Mouse (Mus musculus) heart, postnatal 0 days (tissue): ENCODE measurements around the gene Kdelc2. TPM values are rescaled to one million over a fixed set of nuclear protein-coding genes. Genes with fewer than 3 reads are reported as not detected.

ENCODE experiments used
- ATAC-seq: fragments of 200-750 bp; cut with Nextera tagmentation; 2 replicates; pipeline ENCODE4 v1.8.0; 2017; ENCODE audit warnings: low read depth, moderate number of reproducible peaks, moderate library complexity; ENCODE audit not compliant: insufficient read depth
- DNase-seq: peaks from one replicate; pipeline ENCODE4 v3.0.0-alpha.2; 2016; ENCODE audit warnings: low spot score
- H3K27ac ChIP-seq: fragments of 300-500 bp; sonication (generic); 2 replicates; pipeline ENCODE4 v1.5.1; 2014; ENCODE audit warnings: low read depth, mild to moderate bottlenecking
- H3K27me3 ChIP-seq: fragments of 300-500 bp; sonication (generic); 2 replicates; pipeline ENCODE4 v1.6.1; 2014; ENCODE audit warnings: low read length, mixed read lengths; ENCODE audit not compliant: control insufficient read depth, insufficient read depth
- H3K36me3 ChIP-seq: fragments of 300-500 bp; sonication (generic); replicated peaks from 2 replicates; pipeline ENCODE4 v1.6.1; 2014; ENCODE audit warnings: low read length, mixed read lengths; ENCODE audit not compliant: control insufficient read depth, insufficient read depth
- H3K4me1 ChIP-seq: fragments of 300-500 bp; sonication (generic); 2 replicates; pipeline ENCODE4 v1.6.1; 2014; ENCODE audit warnings: antibody characterized with exemption; ENCODE audit not compliant: control insufficient read depth, insufficient read depth
- H3K4me2 ChIP-seq: fragments of 300-500 bp; sonication (generic); 2 replicates; pipeline ENCODE4 v1.6.1; 2014; ENCODE audit warnings: low read depth, mild to moderate bottlenecking, low read length, moderate library complexity
- H3K4me3 ChIP-seq: fragments of 300-500 bp; sonication (generic); 2 replicates; pipeline ENCODE4 v1.5.1; 2014; ENCODE audit warnings: low read depth, low read length
- H3K9ac ChIP-seq: fragments of 300-500 bp; sonication (generic); replicated peaks from 2 replicates; pipeline ENCODE4 v1.6.1; 2014; ENCODE audit warnings: low read depth, low read length, mixed read lengths
- H3K9me3 ChIP-seq: fragments of 300-500 bp; sonication (generic); replicated peaks from 2 replicates; pipeline ENCODE4 v1.6.1; 2016; ENCODE audit warnings: low read length; ENCODE audit not compliant: control insufficient read depth
- CTCF ChIP-seq: IDR thresholded peaks from 2 replicates; pipeline ENCODE4 v1.5.1; 2016; ENCODE audit warnings: antibody characterized with exemption, control low read depth, low read depth
- EP300 ChIP-seq: IDR thresholded peaks from 2 replicates; pipeline ENCODE4 v1.6.1; 2016; ENCODE audit warnings: antibody characterized with exemption, low read depth
- WGBS: fragments of 180-500 bp; shearing (Covaris S2); extraction: QIAGEN DNeasy Blood & Tissue Kit; methylation state at CpG from one replicate; pipeline ENCODE4 v1.1.7; 2014; 5-methylcytosine and 5-hydroxymethylcytosine counted together
- polyA plus RNA-seq: library from polyadenylated mRNA; unstranded; fragments of >200 nt; fragmentation: Nextera tagmentation; extraction: Ambion mirVana; gene quantifications from 2 replicates; pipeline ENCODE4 v1.2.1, GENCODE M21; 2015
- total RNA-seq: library from RNA; depleted of rRNA; stranded (reverse); fragments of >200 nt; gene quantifications from 2 replicates; pipeline ENCODE4 v1.2.3, GENCODE M21; 2014; ENCODE audit warnings: low replicate concordance

Gene Kdelc2
- total and polyA plus RNA-seq, 2 experiments from 2014 or later: 12.3 to 14.8 TPM

DNA sequence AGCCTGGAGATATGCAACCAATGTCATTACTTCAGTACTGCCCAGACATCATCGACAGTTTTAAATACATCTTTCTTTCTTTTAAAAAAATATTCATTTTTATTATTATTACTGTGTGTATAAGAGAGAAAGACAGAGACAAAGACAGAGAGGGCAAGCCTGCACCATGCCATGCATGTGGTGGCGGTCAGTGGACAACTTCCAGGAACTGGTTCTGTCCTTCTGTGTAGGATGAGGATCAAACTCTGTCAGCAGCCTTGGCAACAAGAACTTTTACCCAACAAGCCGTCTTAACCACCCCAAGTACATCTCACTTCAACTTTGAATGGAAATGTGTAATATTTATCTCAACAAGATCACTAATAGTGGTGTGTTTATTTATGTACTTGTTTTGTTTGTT, 41.8 kb upstream of the Kdelc2 start:
- TF ChIP-seq CTCF (no peak), EP300 (no peak)
- Histone ChIP-seq H3K9ac (no peak overlapping the region), H3K4me2 (0 out of 2 replicates have a peak overlapping the region, but pooled peaks have one; percentile 87), H3K27ac (no peak overlapping the region), H3K36me3 (no peaks in the 10 kb centered on the region), H3K4me1 (no peaks in the 10 kb centered on the region; the same call in 1 of the 2 replicates), H3K9me3 (no peaks in the 10 kb centered on the region), H3K27me3 (0 out of 2 replicates have a peak, but pooled peaks cover 8% of the 10 kb centered on the region), H3K4me3 (no peak overlapping the region)
- DNase-seq (no peak), ATAC-seq (no peak)
- WGBS: 81% methylated on average over 3 of the region's 3 CpGs

DNA sequence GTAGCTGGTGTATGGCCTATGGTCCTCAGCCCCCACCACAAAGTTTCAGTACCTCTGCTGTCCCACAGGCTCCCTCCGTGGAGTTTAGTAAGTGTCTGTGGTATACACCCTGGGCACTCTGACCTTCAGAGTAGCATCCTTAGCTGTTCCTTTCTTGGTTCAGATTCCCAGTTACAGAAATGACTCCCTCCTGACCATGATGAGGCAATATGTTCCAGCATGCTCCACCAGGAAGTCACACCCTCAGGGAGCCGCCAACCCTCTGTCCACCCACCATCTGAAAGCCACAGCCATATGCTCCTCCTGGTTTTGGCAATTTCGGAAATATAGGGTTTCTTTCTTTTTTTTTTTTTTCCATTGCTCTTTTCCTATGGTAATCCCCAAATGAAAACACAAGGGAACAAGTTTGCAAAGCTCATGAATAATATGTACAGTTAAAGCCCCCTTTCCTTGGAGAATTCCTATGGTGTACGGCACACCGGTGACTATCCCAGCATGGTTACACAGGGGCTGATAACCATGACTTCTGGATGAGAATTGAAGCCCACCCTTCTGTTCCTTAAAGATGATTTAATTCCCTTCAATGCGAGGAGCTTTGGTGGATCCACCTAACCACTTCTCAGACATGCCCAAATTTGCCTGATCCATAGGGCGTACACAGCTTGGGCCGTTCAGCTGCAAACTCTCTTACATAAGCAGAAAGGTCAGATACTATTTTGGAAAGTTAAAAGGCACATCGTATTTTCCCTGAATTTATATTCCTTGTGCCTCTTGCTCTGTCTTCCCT, 39.0 kb upstream of the Kdelc2 start:
- Histone ChIP-seq H3K4me1 (no peaks in the 10 kb centered on the region; the same call in 1 of the 2 replicates), H3K4me3 (no peak overlapping the region), H3K4me2 (no peak overlapping the region), H3K27ac (no peak overlapping the region), H3K9ac (no peak overlapping the region), H3K36me3 (no peaks in the 10 kb centered on the region), H3K27me3 (0 out of 2 replicates have a peak, but pooled peaks cover 8% of the 10 kb centered on the region), H3K9me3 (no peaks in the 10 kb centered on the region)
- TF ChIP-seq EP300 (no peak), CTCF (no peak)
- no peak for DNase-seq
- WGBS: 80% methylated on average over 9 of the region's 9 CpGs
- ATAC-seq: no peak

DNA sequence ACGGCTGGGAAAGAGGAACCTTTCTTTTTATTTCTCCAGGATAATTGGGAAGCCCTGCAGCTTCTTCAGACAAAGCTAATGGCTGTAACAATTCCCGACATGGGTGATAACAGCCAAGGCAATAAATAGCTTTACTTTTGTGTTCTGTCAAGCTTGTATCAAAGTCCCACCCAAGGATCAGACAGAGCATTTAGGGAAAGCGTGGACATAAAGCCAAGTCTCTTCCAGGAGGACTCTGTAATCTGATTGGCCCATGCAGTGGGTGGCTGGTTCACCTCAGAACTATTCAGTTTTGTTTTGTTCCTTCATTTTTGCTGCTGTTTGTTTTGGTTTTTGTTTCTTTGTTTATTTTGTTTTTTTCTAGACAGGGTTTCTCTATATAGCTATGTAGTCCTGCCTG, 38.1 kb upstream of the Kdelc2 start:
- ATAC-seq (no peak), DNase-seq (no peak)
- TF ChIP-seq EP300: no peak
- H3K9ac ChIP-seq: no peak overlapping the region
- no peaks in the 10 kb centered on the region for H3K36me3 ChIP-seq
- H3K4me3 ChIP-seq: no peak overlapping the region
- no peak overlapping the region for H3K4me2 ChIP-seq
- H3K4me1 ChIP-seq: no peaks in the 10 kb centered on the region; the same call in 1 of the 2 replicates
- H3K27me3 ChIP-seq: 0 out of 2 replicates have a peak, but pooled peaks cover 8% of the 10 kb centered on the region
- no peak overlapping the region for H3K27ac ChIP-seq
- 44% methylated on average over 3 of the region's 3 CpGs for WGBS
- peaks cover 5% of the 10 kb centered on the region; the same call in 1 of the 2 replicates for H3K9me3 ChIP-seq

GRCm38 (mm10) chr9:53346402-53346801, 37.4 kb upstream of the Kdelc2 start:
- no peak for ATAC-seq
- H3K27me3 ChIP-seq: 0 out of 2 replicates have a peak, but pooled peaks cover 8% of the 10 kb centered on the region
- TF ChIP-seq EP300 (no peak), CTCF (no peak)
- no peak overlapping the region for H3K4me2 ChIP-seq
- no peak overlapping the region for H3K27ac ChIP-seq
- H3K4me3 ChIP-seq: no peak overlapping the region
- no peak for DNase-seq
- peaks cover 10% of the 10 kb centered on the region; the same call in 1 of the 2 replicates for H3K9me3 ChIP-seq
- H3K36me3 ChIP-seq: no peaks in the 10 kb centered on the region
- WGBS: 69% methylated on average over 6 of the region's 6 CpGs
- H3K9ac ChIP-seq: no peak overlapping the region
- H3K4me1 ChIP-seq: no peaks in the 10 kb centered on the region; the same call in 1 of the 2 replicates

DNA sequence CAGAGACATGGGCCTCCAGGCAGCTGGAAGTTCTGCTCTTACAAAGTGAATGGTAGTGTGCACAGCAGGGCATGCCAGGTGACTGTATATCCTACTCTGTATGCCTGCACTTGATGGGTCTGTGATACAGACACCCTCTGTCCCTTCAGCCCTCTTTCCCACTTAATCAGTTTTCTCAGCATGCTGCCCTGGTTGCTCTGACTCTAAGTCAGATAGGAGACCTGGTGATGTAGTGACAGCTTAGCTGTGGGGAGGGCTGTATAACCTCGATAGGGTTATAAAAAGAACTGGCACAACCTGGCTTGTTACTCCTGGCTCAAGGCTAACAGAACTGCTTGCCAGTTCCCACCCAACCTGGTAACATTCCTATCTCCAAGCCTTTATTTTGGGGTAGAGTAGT, 34.6 kb upstream of the Kdelc2 start:
- DNase-seq (no peak), ATAC-seq (no peak)
- TF ChIP-seq CTCF: no peak
- Histone ChIP-seq H3K9ac (no peak overlapping the region), H3K36me3 (no peaks in the 10 kb centered on the region), H3K27ac (no peak overlapping the region), H3K4me3 (no peak overlapping the region), H3K4me1 (no peaks in the 10 kb centered on the region; the same call in 1 of the 2 replicates), H3K9me3 (peaks cover 10% of the 10 kb centered on the region; the same call in 1 of the 2 replicates), H3K27me3 (no peaks in the 10 kb centered on the region), H3K4me2 (no peak overlapping the region)
- WGBS: 29% methylated on average over 1 of the region's 1 CpGs

DNA sequence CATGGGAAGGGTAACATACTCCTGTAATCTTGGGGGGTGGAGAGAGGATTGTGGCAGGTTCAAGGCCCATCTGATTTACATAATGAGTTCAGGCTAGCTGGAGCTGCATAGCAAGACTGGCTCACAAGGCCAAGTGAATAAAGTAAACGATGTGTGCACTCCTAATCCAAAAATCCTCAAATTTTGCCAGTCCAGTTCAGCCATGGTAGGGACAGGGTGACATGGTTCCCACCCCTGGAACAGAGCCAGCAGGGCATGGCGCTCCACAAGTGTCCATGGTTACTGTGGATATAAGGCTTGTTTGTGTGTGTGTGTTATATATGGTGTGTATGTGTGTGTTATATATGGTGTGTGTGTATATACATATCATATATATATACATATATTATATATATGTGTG, 33.5 kb upstream of the Kdelc2 start:
- Histone ChIP-seq H3K27ac (no peak overlapping the region), H3K9ac (no peak overlapping the region), H3K4me1 (no peaks in the 10 kb centered on the region; the same call in 1 of the 2 replicates), H3K9me3 (peaks cover 10% of the 10 kb centered on the region; the same call in 1 of the 2 replicates), H3K4me2 (no peak overlapping the region), H3K4me3 (no peak overlapping the region), H3K36me3 (no peaks in the 10 kb centered on the region), H3K27me3 (no peaks in the 10 kb centered on the region)
- ATAC-seq (no peak), DNase-seq (no peak)
- 81% methylated on average over 2 of the region's 2 CpGs for WGBS
- TF ChIP-seq CTCF (no peak), EP300 (no peak)
